Mouse (Mus musculus) erythroblast, embryonic 14.5 days (primary cell): ENCODE results near the gene H2-DMb1.

ENCODE experiments used
- GATA1 ChIP-seq: IDR thresholded peaks from 2 replicates; pipeline ENCODE4 v1.6.1; 2012; ENCODE audit warnings: low read length, inconsistent platforms, mixed read lengths
- TAL1 ChIP-seq: IDR thresholded peaks from 3 replicates; pipeline ENCODE4 v1.6.1; 2012; ENCODE audit warnings: low read length, inconsistent platforms, mixed read lengths

GRCm38 (mm10) chr17:34121172-34121878, 31.5 kb upstream of the H2-DMb1 start:
- TF ChIP-seq GATA1 = no peak
- TF ChIP-seq TAL1 = no peak
